Mouse (Mus musculus) heart, embryonic 15.5 days (tissue): ENCODE measurements at regions not wholly inside any gene's neighbourhood (a gene's known extent, or its start where the extent isn't known, plus 50 kb on each side); places are given as distances from the start of the nearest gene placed in this dataset.

Experiments
- ATAC-seq: fragments of 200-750 bp; cut with Nextera tagmentation; replicated peaks from 2 replicates; pipeline ENCODE4 v1.8.0; 2017; ENCODE audit warnings: low read depth, moderate TSS enrichment; ENCODE audit not compliant: insufficient number of reproducible peaks, insufficient read depth, low FRiP score
- H3K27ac ChIP-seq: fragments of 300-500 bp; sonication (generic); 2 replicates; pipeline ENCODE4 v1.5.1; 2015; ENCODE audit warnings: mild to moderate bottlenecking, inconsistent platforms
- H3K27me3 ChIP-seq: fragments of 300-500 bp; sonication (generic); 2 replicates; pipeline ENCODE4 v1.6.1; 2015; ENCODE audit warnings: inconsistent platforms
- H3K36me3 ChIP-seq: fragments of 300-500 bp; sonication (generic); 2 replicates; pipeline ENCODE4 v1.6.1; 2015; ENCODE audit warnings: mild to moderate bottlenecking, inconsistent platforms
- H3K4me1 ChIP-seq: fragments of 300-500 bp; sonication (generic); replicated peaks from 2 replicates; pipeline ENCODE4 v1.6.1; 2015; ENCODE audit warnings: inconsistent platforms
- H3K4me2 ChIP-seq: fragments of 300-500 bp; sonication (generic); 2 replicates; pipeline ENCODE4 v1.6.1; 2015; ENCODE audit warnings: inconsistent platforms, mild to moderate bottlenecking, moderate library complexity
- H3K4me3 ChIP-seq: fragments of 300-500 bp; sonication (generic); 2 replicates; pipeline ENCODE4 v1.5.1; 2015; ENCODE audit warnings: mild to moderate bottlenecking, inconsistent platforms
- H3K9ac ChIP-seq: fragments of 300-500 bp; sonication (generic); 2 replicates; pipeline ENCODE4 v1.6.1; 2015; ENCODE audit warnings: mild to moderate bottlenecking, inconsistent platforms
- H3K9me3 ChIP-seq: fragments of 300-500 bp; sonication (generic); replicated peaks from 2 replicates; pipeline ENCODE4 v1.6.1; 2016; ENCODE audit warnings: inconsistent platforms
- WGBS: fragments of 180-500 bp; shearing (Covaris S2); methylation state at CpG from one replicate; pipeline ENCODE4 v1.1.7; 2015; ENCODE audit warnings: mixed read lengths; 5-methylcytosine and 5-hydroxymethylcytosine counted together

- 87% methylated on average over 7 of the region's 7 CpGs for WGBS
- no peak for ATAC-seq
- no peaks in the 10 kb centered on the region for H3K36me3 ChIP-seq
Measured at GRCm38 (mm10) chr3:156256719-156257118, 304.9 kb upstream of the Negr1 start.

GRCm38 (mm10) chr3:156264654-156265053 is 296.9 kb upstream of the Negr1 start:
- Histone ChIP-seq H3K36me3 (no peaks in the 10 kb centered on the region), H3K27me3 (no peaks in the 10 kb centered on the region), H3K4me1 (no peaks in the 10 kb centered on the region), H3K9me3 (no peaks in the 10 kb centered on the region), H3K27ac (no peak overlapping the region), H3K4me3 (no peak overlapping the region), H3K4me2 (no peak overlapping the region), H3K9ac (no peak overlapping the region)
- 92% methylated on average over 6 of the region's 6 CpGs for WGBS
- ATAC-seq, result no peak

More at GRCm38 (mm10) chr3:156256719-156257118, 304.9 kb upstream of the Negr1 start:
- Histone ChIP-seq H3K27ac (no peak overlapping the region), H3K4me3 (no peak overlapping the region), H3K9ac (no peak overlapping the region), H3K4me2 (no peak overlapping the region), H3K9me3 (no peaks in the 10 kb centered on the region), H3K27me3 (no peaks in the 10 kb centered on the region), H3K4me1 (no peaks in the 10 kb centered on the region)

DNA sequence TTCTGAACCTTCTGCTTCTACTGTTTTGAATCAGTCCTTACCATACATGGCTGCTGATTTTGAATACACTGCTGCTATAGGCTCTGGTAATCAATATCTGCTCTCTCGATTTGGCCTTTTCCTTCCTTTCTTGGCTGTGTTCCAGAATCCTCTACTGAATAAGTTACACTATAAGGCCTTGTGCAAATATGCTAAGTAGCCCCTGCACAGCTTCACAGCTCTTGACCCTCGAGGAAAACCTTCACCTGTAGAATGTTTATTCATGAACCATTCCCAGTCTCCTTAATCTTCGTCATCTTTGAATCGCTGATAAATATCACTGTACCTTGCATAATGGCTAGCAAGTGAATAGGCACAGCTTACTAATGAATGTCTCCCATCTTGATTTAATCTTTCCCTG is 293.9 kb upstream of the Negr1 start:
- no peak overlapping the region for H3K9ac ChIP-seq
- H3K4me3 ChIP-seq, result no peak overlapping the region
- no peak for ATAC-seq
- no peaks in the 10 kb centered on the region for H3K4me1 ChIP-seq
- no peaks in the 10 kb centered on the region for H3K9me3 ChIP-seq
- no peaks in the 10 kb centered on the region for H3K27me3 ChIP-seq
- H3K36me3 ChIP-seq, result no peaks in the 10 kb centered on the region
- WGBS, result 64% methylated on average over 4 of the region's 4 CpGs
- H3K4me2 ChIP-seq, result no peak overlapping the region
- H3K27ac ChIP-seq, result no peak overlapping the region

GRCm38 (mm10) chr3:156299984-156300770 is 261.4 kb upstream of the Negr1 start:
- 61% methylated on average over 3 of the region's 3 CpGs for WGBS
- ATAC-seq, result no peak

GRCm38 (mm10) chr3:156301302-156301701 is 260.3 kb upstream of the Negr1 start:
- Histone ChIP-seq H3K4me1 (0 out of 2 replicates have a peak, but pooled peaks cover 7% of the 10 kb centered on the region), H3K9me3 (no peaks in the 10 kb centered on the region), H3K9ac (no peak overlapping the region), H3K4me2 (no peak overlapping the region), H3K27me3 (no peaks in the 10 kb centered on the region), H3K4me3 (no peak overlapping the region), H3K27ac (no peak overlapping the region), H3K36me3 (no peaks in the 10 kb centered on the region)
- WGBS, result 69% methylated on average over 1 of the region's 1 CpGs
- ATAC-seq, result no peak

More at GRCm38 (mm10) chr3:156299984-156300770, 261.4 kb upstream of the Negr1 start:
- Histone ChIP-seq H3K4me2 (no peak overlapping the region), H3K4me3 (no peak overlapping the region), H3K9ac (no peak overlapping the region), H3K27ac (no peak overlapping the region), H3K36me3 (no peaks in the 10 kb centered on the region), H3K9me3 (no peaks in the 10 kb centered on the region), H3K27me3 (no peaks in the 10 kb centered on the region), H3K4me1 (0 out of 2 replicates have a peak, but pooled peaks cover 7% of the 10 kb centered on the region)

DNA sequence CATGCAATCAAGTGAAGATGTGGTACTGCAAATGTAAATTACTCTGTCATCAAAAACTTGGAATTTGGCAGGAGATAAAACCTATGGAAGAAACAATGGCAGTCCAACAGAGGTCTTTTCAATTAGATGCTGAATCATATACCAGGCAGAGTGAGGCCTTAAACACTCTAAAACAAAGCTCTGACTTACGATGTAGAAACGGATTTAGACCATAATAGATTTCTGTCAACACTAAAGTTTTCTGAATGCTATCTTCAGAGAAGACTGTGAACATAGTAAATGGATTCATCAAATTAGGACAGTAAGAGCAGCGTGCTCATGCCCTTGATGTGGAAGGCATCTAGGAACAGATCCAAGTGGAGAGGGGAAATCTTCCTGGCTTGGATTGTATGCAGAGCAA is 259.8 kb upstream of the Negr1 start:
- Histone ChIP-seq H3K4me3 (no peak overlapping the region), H3K4me1 (0 out of 2 replicates have a peak, but pooled peaks cover 7% of the 10 kb centered on the region), H3K27me3 (no peaks in the 10 kb centered on the region), H3K9me3 (no peaks in the 10 kb centered on the region), H3K36me3 (no peaks in the 10 kb centered on the region), H3K9ac (no peak overlapping the region), H3K4me2 (no peak overlapping the region), H3K27ac (no peak overlapping the region)
- ATAC-seq, result no peak
- 59% methylated on average over 3 of the region's 3 CpGs for WGBS

GRCm38 (mm10) chr3:156304174-156304573 is 257.4 kb upstream of the Negr1 start:
- no peaks in the 10 kb centered on the region for H3K9me3 ChIP-seq
- H3K27ac ChIP-seq, result no peak overlapping the region
- no peaks in the 10 kb centered on the region for H3K36me3 ChIP-seq
- no peak overlapping the region for H3K9ac ChIP-seq
- 0 out of 2 replicates have a peak, but pooled peaks cover 7% of the 10 kb centered on the region for H3K4me1 ChIP-seq
- no peak overlapping the region for H3K4me3 ChIP-seq
- WGBS, result 61% methylated on average over 4 of the region's 4 CpGs
- no peak for ATAC-seq
- H3K4me2 ChIP-seq, result no peak overlapping the region
- H3K27me3 ChIP-seq, result no peaks in the 10 kb centered on the region

DNA sequence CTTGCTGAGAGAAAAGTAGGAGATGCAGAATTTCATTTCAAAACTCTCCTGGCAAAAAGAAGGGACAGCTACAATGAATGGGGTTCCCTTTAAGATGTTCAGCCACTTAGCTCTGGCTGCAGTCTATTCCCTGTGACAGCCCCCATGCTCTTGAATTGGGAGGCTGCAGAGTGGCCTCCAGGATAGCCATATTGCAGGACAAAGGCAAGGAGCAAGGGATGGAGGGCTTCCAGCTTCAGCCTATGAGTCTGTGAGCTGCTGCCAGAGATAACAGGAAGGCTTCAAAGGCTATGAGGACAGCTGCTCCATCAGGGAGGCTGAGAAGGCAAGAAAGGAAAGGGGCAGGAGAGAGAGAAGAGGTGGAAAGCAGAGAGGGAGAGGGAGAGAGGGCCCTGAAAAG is 256.5 kb upstream of the Negr1 start:
- Histone ChIP-seq H3K9me3 (no peaks in the 10 kb centered on the region), H3K9ac (no peak overlapping the region), H3K4me3 (no peak overlapping the region), H3K27me3 (no peaks in the 10 kb centered on the region), H3K36me3 (no peaks in the 10 kb centered on the region), H3K4me1 (0 out of 2 replicates have a peak, but pooled peaks cover 4% of the 10 kb centered on the region), H3K27ac (no peak overlapping the region), H3K4me2 (no peak overlapping the region)
- ATAC-seq, result no peak

- no peak overlapping the region for H3K4me3 ChIP-seq
- H3K27ac ChIP-seq, result no peak overlapping the region
- no peaks in the 10 kb centered on the region for H3K9me3 ChIP-seq
- WGBS, result 71% methylated on average over 6 of the region's 6 CpGs
- no peak for ATAC-seq
- H3K36me3 ChIP-seq, result no peaks in the 10 kb centered on the region
- H3K4me1 ChIP-seq, result no peaks in the 10 kb centered on the region
- H3K9ac ChIP-seq, result no peak overlapping the region
- no peak overlapping the region for H3K4me2 ChIP-seq
- H3K27me3 ChIP-seq, result no peaks in the 10 kb centered on the region
Measured at GRCm38 (mm10) chr3:156335033-156335793, 226.4 kb upstream of the Negr1 start.

DNA sequence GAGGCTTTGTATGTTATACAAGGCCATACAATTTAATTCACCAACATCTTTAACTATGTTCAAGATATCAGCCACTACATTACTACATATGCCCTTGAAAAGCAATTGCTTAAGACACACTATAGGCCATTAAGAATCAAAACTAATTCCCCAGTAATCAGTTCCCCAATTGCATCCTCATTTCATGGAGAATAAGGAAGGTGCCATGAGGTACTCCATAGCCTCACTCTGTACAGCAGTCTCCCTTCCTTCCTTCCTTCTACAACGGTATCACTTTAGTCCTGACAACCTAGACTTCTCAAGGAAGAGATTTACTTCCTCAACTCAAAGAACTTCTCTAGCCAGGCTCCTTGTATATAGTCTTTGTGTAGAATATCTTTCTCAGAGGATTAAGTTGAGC is 220.1 kb upstream of the Negr1 start:
- 69% methylated on average over 1 of the region's 1 CpGs for WGBS
- H3K36me3 ChIP-seq, result no peaks in the 10 kb centered on the region
- H3K9ac ChIP-seq, result no peak overlapping the region
- no peak overlapping the region for H3K4me3 ChIP-seq
- no peak for ATAC-seq
- H3K9me3 ChIP-seq, result no peaks in the 10 kb centered on the region
- no peaks in the 10 kb centered on the region for H3K27me3 ChIP-seq
- H3K27ac ChIP-seq, result no peak overlapping the region
- no peak overlapping the region for H3K4me2 ChIP-seq
- H3K4me1 ChIP-seq, result no peaks in the 10 kb centered on the region

DNA sequence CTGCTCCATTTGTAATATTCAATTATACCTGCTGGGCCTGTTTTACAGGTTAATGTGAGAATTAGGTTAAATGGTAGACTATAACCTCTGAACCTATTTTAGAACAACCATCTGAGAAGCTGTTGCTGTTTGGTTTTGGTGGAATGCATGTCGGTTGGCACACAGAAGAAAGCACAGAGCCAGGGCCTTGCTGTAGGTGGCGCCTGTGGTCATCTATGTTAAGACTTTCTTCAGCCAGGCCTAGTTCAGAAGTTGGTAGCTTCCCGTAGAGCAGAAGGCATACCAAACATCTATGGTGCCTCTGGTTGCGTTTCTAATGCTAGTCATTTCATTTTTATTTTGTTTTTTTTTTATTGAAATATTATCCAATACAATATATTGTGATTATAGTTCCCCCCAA is 209.9 kb upstream of the Negr1 start:
- Histone ChIP-seq H3K4me2 (no peak overlapping the region), H3K4me1 (no peaks in the 10 kb centered on the region), H3K4me3 (no peak overlapping the region), H3K27ac (no peak overlapping the region), H3K27me3 (no peaks in the 10 kb centered on the region), H3K9me3 (no peaks in the 10 kb centered on the region), H3K9ac (no peak overlapping the region), H3K36me3 (no peaks in the 10 kb centered on the region)
- no peak for ATAC-seq
- WGBS, result 57% methylated on average over 4 of the region's 4 CpGs
